Mouse (Mus musculus) mouse embryonic stem cell (cell line): Measurements from ENCODE around the gene Nfkbie.

Experiments used
- in situ Hi-C, 2 experiments: fragments of 300-500 bp; cut with MboI; formaldehyde crosslinking; loops; 1 replicate in 1 of 2; 3 replicates in 1 of 2; pipeline ENCODE4 v1.14.3; 2019 to 2020; ENCODE audit warnings: low sequenced_read_pairs in 2 of 2, low pct_unique_long_range_greater_than_20kb in 1 of 2, mixed read lengths in 1 of 2; ENCODE audit not compliant: unreplicated experiment in 1 of 2

The Nfkbie gene

GRCm38 (mm10) chr17:45555452-45556106 is at the start of gene Nfkbie:
TSS of gene Nfkbie (plus strand) at chr17:45555703.
- in situ Hi-C loops, result loop anchor here in 1 of 2 experiments (5.0 kb wide), 1 partner anchor 78 kb away; the partner anchor contains the start of gene Spats1

DNA sequence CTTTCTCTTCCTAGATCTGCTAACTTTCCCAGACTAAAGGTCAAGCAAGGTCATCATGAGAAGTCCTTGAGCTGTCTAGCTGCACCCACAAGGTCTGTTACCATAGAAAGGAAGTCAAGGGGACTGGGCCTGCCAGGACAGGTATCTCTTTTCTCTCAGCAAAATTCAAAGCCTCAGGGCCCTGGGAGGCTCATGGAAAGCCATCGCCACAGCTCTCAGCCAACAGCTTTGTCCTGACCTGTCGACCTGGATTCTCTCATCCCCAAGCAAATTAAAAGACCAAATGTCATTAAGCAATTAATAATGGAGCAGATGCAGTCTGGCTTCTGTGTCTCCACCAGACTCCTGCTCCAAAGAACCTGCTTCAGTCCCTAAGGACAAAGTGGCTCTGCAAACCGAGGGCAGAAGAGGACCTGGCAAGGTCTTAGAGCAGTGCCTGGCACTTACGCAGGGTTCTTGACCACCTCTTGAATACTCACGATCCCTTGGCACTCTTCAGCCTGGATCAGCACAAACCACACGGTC is 49.5 kb upstream of the Nfkbie start:
- in situ Hi-C loops, result no loop called here

DNA sequence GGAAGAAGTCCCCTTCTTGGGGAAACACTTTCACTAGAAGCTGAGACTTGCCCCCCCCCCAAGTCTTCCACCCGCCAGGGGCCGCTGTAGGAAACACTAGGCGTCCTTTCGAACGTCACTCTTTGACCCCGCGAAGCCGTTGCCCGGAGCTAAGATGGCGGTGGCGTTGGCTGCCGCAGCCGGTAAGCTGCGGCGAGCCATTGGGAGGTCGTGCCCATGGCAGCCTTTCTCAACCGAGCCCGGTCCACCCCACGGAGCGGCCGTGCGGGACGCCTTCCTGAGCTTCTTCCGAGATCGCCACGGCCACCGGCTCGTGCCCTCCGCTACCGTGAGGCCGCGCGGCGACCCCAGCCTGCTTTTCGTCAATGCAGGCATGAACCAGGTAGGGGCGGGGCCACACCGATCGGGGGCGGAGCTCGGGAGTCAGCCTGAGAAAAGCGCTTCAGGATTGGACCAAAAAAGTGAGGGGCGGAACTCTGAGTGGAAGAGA is 48.8 kb upstream of the Nfkbie start, which contains the start of gene Aars2:
TSS of gene Aars2 (plus strand) at position 142 of the 490 bp plus-strand sequence.
- in situ Hi-C loops, result no loop called here

DNA sequence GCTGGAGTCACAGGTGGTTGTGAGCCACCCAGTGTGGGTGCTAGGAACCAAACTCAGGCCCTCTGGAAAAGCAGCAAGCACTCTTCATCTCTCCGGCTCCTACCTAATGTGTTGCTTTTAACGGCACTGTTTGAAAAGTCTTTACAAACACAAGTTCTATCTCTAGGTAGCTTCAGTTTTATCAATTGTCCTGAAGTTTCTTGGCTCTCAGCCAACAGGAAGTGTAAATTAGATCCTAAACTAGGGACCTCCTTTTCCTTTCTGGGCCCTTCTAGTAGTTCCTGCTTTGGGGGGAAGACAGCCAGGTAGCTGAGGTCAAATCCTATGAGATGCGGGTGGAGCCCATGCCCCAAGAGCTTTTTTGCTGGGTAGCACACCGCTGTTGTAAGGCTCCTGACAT is 44.6 kb upstream of the Nfkbie start:
- in situ Hi-C loops, result no loop called here

GRCm38 (mm10) chr17:45511757-45512156 is 43.7 kb upstream of the Nfkbie start:
- in situ Hi-C loops, result no loop called here

- in situ Hi-C loops, result no loop called here
Observed at GRCm38 (mm10) chr17:45515204-45515726, 40.2 kb upstream of the Nfkbie start.

- in situ Hi-C loops, result no loop called here
Observed at GRCm38 (mm10) chr17:45515806-45516205, 39.7 kb upstream of the Nfkbie start.

GRCm38 (mm10) chr17:45516488-45516887 is 39.0 kb upstream of the Nfkbie start:
- in situ Hi-C loops, result no loop called here

GRCm38 (mm10) chr17:45517135-45517534 is 38.4 kb upstream of the Nfkbie start:
- in situ Hi-C loops, result no loop called here

- in situ Hi-C loops, result no loop called here
Observed at GRCm38 (mm10) chr17:45517549-45518215, 37.8 kb upstream of the Nfkbie start.

DNA sequence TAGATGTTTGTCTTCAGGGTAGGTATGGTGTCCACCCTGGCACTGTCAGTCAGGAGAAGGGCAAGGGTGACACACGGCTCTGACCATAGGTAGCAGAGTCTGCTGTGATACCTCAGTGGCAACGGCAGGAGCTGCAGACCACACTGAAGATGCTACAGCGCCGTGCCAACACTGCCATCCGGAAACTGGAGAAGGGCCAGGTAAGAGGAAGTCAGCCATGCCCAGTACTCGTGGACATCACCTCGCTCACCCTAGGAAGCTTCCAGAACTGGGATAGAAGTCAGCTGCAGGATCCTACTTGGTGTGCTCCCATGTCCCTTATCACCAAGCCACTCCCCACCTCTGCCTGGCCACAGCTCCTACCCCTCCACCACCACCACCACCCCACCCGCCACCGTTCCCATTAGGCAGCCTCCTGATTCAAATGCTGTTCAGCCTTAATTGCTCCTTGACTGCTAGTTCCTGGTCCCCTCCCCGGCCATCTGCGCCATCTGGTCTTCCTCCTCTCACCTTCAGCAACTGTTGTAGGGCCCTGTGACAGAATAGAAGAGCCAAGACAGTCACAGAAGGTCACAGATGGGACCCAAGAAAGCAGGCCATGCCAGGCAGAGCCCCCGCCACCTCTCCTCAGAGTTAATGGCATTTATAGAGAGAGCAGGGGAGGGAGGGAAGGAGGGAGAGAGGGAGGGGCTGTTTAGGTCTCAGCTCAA is 36.6 kb upstream of the Nfkbie start:
- in situ Hi-C loops, result no loop called here

- in situ Hi-C loops, result no loop called here
Observed at GRCm38 (mm10) chr17:45520136-45520535, 35.4 kb upstream of the Nfkbie start.

- in situ Hi-C loops, result no loop called here
Observed at GRCm38 (mm10) chr17:45523263-45523662, 32.2 kb upstream of the Nfkbie start, which contains the start of gene Tcte1. TSS of gene Tcte1 (plus strand) at chr17:45523434.

GRCm38 (mm10) chr17:45524961-45525360 is 30.5 kb upstream of the Nfkbie start:
- in situ Hi-C loops, result no loop called here

DNA sequence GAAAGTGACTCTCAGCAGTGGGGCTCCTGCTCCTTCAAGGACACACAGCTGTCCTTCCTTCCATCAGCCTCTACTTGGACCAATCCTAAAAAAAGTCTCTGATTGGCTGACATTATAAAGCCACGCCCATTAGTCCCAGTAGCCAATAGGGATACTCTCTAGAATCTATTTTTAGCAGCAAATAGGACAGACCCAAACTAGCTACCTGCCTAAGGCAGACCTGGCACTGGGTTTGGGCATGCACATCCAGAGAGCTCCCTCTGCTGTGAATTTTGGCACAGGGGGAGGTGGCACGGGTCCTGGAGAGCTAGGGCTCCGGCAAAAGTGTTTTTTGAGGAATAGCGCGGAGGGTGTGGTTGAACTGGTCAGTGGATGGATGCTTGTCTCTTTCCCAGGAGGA is 28.9 kb upstream of the Nfkbie start:
- in situ Hi-C loops, result no loop called here

DNA sequence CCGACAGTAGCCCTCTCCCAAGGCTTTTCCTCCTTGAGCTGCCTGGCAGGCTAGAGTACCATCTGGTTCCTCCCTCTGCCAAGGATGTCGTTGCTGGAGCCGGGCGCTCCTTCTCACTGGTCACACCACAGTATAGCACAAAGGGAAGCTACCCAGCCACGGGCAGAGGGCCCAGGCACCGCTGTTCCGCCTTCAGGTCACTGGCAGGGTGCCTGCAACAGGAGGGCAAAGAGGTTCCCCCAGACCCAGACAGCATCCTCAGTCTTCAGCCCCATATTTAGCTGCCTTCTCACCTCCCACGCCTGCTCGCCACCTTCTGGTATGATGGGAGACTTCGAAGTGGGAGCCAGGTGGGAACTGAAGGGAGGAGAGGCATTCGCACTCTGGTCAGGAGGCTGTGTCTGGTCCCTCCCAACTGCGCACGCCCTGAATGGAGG is 25.1 kb upstream of the Nfkbie start:
- in situ Hi-C loops, result no loop called here

- in situ Hi-C loops, result no loop called here
Observed at GRCm38 (mm10) chr17:45532896-45533295, 22.6 kb upstream of the Nfkbie start.

DNA sequence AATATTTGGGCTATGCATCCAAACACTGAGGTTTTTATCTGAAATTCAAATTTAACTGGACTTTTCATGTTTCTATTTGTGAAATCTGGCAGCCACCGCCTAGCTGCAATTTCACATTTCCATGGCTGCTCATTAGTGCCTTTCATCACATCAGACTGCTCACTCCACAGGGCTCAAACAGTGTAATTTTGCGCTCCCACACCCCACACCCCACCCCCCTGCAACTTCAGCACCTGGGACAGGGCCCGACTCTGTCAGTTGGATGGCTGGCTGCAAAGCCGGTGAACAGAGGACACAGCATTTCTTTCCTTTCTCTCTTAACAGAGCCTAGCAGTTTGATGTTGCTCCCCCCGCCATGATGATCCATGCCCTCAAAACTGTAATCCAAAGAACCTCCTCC is 19.2 kb upstream of the Nfkbie start:
- in situ Hi-C loops, result no loop called here

DNA sequence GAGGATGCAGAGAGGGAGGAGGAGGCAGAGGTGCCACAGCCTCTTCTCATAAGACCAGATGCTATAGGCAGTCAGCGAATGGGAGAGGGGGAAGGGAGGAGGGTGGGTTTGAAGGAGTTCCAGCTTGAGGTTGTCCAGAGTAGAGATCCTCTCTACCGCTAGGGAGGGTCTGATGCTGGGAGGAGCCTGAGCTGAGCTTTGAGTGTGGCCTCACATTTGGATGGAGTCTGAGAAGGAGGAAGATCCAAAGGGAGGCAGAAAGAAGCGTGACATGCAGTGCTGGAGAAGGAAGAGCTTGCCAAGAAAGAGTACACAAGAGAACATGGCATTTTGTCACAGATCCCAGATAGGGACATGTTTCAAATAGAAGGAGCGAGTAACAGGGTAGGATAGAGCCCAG is 17.1 kb upstream of the Nfkbie start:
- in situ Hi-C loops, result no loop called here
